Mouse (Mus musculus) thymus, postnatal 0 days (tissue): ENCODE data around the gene St14. TPM values are rescaled to one million over a fixed set of nuclear protein-coding genes. Genes with fewer than 3 reads are reported as not detected.
"Not testable (repeated sequence)": the region's sequence is repeated elsewhere in the genome, so short reads cannot be mapped to it uniquely, and the experiment has no call there.

Experiments
- DNase-seq: peaks from one replicate; pipeline ENCODE4 v3.0.0-alpha.2; 2015; ENCODE audit warnings: low spot score
- polyA plus RNA-seq: library from polyadenylated mRNA; unstranded; fragments of >200 nt; fragmentation: Nextera tagmentation; extraction: Ambion mirVana; gene quantifications from 2 replicates; pipeline ENCODE4 v1.2.1, GENCODE M21; 2015

The St14 gene
- polyA plus RNA-seq, result 11.0 and 11.6 TPM in 2 replicates

GRCm38 (mm10) chr9:31131205-31131968 lies at the start of gene St14:
St14 (minus strand) TSS chr9:31131853.
- peak; percentile 47 for DNase-seq

DNA sequence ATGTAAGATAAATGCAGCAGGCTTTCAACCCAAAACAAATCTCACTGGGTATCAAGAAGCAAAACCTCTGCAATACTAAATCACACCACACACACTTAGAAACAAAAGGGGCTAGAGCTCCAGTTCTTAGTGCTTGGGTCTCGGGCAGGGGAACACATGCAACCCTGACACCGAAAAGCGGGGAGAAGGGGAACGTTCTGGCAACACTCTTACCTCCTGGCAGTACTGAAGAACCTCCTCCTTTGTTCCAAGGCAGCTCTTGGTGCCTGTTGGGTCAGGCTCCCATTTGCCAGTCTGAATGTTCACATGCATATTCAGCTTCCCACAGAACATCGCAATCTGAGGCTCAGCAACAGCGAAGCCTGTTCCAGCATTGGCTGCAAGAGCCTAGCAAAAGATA lies 46.0 kb upstream of the St14 start:
- no peak for DNase-seq

DNA sequence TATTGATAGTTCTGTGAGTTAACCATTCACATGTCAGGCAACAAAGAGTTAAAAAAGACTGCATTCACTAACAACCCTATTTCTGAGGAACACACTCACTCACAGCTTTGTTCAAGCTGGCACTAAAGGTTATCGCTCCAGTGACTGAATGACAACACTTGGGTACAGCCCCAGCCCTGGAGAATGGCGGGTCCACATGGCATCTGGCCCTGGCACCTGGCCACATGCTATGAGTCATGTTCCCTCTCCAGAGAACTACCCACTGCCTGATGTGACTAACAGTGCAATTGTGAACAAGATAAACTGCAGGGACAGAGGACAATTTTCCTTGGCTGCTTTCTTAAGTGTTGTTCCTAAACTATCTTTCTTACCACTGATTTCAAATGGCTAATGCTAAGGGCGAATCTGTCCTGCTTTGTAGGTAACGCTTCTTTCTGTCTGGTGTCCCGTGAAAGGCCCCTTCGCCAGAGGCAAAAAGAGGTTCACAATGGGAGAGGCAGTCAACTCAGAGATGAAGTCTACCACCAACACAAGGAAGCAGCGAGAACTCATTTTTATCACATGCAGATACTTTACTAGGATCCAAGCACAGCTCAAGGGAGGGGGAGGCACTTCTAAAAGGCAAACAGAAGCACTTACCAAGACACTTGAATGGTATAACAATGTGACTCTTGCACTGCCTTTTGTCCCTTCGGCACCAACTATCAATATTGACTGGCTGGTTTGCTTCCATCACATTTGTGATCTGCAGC lies 44.9 kb upstream of the St14 start:
- DNase-seq, result no peak

DNA sequence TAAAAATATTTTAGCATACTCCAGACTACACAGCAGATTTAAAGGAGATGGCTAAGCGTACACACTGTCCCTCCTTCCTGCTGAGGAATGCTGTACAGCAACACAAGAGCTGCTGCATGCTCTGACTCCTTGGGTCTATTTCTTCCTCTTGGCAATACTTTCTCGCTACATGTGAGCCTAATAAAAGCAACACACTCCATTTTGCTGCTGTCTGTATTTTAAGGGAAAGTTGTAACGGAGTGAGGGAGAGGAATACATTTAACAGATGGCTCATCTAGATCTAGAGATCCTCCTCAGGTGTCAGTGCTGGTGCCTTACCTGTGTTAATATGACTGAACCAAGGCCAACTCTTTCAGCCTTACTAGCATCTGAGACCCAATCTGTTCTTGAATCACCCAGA lies 44.3 kb upstream of the St14 start:
- no peak for DNase-seq

- DNase-seq, result no peak
Observed at GRCm38 (mm10) chr9:31175346-31175745, 43.7 kb upstream of the St14 start.

DNA sequence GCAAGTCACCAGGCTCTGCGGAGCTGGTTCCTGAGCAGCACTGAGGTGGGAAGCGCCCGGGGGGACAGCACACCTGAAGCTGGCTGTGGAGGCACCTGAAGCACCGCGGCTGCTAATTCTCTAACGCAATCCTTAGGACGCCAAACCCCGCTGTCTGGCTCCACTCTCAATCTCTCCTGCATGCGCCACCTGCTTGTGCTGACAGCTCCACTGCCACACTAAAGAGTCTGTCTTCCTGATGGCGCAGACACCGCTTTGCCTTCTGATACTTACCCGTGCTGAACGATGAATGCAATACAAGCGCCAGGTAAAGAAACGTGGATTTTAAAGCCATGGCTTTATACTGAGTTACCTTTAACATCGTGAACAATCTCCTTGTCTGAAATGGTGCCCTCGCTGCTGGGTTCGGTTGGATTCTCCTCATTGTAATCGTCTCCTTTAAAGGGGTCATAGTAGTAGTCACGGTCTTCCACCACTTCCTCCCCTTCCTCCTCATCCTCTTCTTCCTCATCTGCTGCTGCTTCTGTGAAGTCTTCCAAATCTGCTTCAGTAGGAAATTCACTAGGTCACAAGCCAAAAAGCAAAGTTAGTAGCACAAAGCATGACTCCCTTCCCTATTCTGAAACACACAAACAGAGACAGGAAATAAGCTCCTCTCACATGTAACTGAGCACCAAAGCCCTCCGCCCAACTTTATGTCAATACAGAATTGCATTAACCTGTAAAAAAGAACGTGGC lies 36.9 kb upstream of the St14 start:
- no peak for DNase-seq

- DNase-seq, result no peak
Observed at GRCm38 (mm10) chr9:31167305-31167704, 35.7 kb upstream of the St14 start.

DNA sequence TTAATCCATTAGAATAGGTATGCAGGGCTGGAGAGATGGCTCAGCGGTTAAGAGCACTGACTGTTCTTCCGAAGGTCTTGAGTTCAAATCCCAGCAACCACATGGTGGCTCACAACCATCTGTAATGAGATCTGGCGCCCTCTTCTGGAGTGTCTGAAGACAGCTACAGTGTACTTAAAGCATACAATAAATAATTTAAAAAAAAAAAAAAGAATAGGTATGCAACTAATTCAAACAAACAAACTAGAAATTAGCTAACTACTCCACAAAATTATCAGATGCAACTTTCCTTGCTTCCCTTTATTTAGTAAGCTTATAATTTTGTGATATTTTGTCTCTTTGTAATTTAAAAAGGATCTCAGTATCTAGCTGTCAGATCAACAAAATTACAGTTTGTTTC lies 33.9 kb upstream of the St14 start:
- DNase-seq, result not testable (repeated sequence)

DNA sequence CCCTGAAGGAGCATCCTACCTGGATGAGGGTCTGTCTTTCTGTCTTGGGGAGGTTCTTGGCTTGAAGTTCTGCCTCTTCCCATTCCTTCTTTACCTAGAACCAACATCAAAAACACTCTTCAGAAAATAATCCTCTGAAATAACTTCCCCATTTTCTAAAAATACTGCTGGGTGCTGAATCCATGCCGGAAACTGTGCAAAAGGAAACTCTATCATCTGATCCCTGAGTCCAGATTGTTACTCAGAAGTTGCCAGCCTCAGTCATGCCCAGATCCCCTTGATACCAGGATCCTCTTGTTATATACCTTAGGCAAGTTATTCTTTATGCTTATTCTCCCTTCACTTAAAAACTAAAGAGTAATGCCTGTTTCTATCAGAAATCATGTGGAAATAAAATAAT lies 31.7 kb upstream of the St14 start:
- no peak for DNase-seq

DNA sequence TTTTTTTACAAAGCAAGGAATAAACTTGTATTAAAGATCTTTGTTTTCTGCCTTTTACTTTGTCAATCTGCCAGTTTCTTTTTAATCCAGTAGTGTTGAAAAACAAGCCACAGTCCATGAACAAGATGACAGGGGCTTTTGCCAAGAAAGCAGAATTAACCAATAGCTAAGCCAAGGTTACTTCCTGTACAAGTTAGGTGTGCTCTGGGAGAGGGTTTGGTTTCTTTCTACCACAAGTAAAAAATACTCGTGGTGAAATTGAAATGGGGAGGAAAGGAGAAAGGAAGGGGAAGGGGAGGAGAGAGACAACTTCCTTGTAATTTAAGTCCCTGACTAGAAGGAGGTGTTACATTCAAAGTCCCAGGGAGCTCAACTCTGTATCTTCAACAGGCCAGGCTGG lies 31.3 kb upstream of the St14 start:
- no peak for DNase-seq

DNA sequence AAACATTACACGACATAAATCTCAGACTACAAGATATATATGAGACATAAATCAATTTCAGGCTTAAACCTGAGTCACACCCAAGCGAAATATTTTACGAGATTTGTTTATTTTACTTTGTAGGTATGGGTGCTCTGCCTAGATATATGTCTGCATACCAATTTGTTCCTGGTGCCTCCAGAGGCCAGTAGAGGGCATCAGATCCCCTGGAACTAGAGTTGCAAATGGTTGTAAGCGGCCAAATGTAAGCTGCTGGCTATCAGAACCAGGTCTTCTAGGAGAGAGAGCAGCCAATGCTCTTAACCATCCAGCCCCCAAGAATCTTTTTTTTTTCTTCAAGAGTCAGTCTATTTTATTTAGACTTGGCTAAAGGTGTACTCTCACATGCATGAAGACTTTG lies 28.3 kb upstream of the St14 start:
- peak; percentile 34 for DNase-seq

DNA sequence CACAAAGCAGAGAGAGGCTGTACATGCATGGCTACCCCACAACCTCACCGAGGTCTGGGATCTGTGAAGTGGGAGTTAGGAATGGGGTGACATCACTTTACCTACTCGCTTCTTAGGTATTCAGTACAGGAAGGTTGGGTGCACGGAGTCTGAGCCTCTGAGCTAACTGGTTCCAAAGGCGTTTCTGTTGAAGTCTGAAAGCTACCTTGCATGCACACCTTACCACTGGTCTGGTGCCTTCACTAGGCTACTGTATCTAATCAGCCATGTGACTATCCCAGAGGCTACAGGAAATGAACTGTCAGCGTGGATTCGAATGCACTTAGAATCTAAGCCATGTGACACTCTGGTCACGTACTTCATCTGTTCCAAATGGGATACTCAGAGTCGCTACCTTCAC lies 24.9 kb upstream of the St14 start:
- no peak for DNase-seq

DNA sequence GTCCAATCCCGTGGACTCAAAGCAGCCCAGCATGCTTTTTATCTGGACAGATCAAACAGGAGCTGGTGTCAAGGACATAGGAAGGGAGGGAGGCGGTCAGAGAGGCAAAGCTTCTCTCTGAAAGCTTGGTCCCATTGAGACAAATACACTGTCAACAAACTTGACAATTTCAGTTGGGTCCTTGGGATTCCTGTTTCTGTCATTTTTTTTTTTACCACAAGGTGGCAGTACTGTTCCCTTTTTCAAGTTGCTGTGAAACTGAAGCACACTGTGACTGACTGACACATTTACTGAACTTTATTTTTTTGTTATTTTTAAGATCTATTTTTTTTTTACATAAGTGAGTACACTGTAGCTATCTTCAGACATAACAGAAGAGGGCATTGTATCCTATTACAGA lies 19.4 kb upstream of the St14 start:
- peak; percentile 51 for DNase-seq

DNA sequence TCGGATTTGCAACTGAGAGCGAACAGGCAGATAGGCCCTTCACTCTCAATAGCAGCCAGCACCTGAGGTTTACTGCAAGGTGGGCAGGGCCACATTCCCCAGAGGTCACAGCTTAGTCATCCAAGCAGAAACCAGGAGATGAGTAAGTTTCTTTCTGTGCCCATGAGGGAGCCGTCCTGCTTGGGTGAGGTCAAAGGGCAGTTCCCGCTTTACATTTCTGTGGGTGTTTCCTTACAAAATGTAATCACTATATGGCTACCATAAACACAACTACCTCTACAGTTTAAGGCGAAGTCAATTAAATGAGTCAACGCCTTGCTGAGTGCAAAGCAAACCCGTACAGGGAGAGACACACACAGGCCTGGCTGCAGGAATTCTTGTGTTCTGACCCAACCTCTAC lies 16.5 kb upstream of the St14 start:
- no peak for DNase-seq

GRCm38 (mm10) chr9:31145272-31145925 lies 13.7 kb upstream of the St14 start:
- no peak for DNase-seq

DNA sequence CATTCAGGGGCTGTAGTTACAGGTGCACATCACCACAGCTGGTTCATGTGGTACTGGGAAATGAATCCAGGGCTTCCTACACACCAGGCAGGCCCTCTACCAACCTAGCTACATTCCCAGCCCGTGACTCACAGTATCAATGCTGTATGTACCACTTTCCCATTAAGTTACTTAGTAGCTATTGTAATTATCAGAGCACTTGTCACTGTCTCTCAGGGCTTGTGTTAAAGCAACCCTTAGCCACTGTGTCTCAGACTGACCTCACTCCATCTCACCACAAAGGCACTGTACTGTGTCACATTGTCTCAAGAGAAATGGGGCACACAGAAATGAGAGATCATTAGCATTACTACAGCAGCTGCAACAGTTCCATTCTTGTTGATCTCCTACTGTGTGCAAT lies 11.3 kb upstream of the St14 start:
- DNase-seq, result no peak

GRCm38 (mm10) chr9:31133131-31133530 lies 1.5 kb upstream of the St14 start:
- no peak for DNase-seq

GRCm38 (mm10) chr9:31130357-31131204 lies 1.1 kb downstream of the St14 start:
- peak; percentile 30 for DNase-seq

- DNase-seq, result peak; percentile 47
Observed at GRCm38 (mm10) chr9:31129956-31130355, 1.7 kb downstream of the St14 start.

DNA sequence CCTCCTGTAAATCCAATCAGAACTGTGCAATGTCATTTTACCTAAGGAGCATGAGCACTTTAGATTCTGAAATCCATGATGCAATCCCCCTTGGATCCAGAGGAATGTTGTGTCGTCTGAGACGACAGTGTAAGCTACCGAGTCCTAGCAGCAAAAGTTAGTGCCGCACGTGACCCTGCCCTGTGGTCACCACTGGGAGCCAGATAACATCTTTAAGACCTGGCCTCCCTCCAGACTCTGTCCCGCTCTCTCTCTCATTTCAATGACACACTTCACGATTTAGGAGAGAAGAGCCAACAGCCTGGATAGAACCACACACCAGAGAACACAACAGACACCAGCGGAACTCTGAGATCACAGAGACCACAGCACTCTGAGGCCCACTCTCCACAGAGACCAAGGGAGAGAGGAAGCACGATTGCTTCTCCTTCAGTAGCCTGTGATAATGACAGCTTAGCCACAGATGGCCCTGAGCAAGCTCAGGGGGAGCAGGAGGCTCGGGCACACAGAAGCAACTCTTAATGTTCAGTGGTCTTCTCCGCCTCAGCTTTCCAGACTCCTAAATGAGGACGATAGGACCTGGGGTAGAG lies 3.7 kb downstream of the St14 start:
- peak; percentile 19 for DNase-seq
